20 mouse cellular contexts compared by ENCODE assay signal in the genomic region with DNA sequence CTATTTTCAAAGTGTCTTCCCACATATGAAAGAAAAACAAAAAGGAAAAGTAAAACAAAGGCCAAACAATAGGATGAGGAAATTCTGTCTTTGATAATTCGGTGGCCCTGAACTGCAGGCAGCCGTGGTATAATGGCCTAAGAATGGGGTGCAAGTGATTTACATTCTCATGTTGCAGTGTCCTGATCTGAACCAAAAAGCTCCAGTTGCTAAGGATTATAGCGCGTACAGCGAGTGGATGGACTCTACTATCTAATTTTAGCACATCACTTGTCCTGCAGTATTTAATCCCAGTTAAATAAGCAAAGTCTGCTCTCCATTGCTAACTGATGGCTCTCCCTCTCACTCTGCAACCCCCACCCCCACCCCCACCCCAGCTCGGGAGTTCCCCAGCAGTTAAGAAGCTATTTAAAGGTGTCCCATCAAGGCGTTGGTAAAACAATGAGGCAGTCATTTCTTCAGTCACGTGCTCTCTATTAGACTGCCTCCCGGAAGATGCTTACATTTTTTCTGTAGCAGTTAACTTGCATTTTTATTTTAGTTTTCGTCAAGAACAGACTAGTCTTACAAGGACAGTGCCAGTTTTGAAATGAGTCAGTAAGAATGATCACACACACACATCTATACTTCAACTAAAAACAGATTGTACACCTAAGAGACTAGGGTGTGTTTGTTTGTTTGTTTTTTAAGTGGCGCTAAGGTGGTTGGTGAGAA. TPM values are rescaled to one million over a fixed set of nuclear protein-coding genes. Genes with fewer than 3 reads are reported as not detected.
A peak's percentile ranks its signal among the peaks of the same experiment; 100 is the strongest.
DNase-seq lines count a peak whose midpoint lies in the region; ATAC-seq and TF ChIP-seq lines count a peak whose summit lies in the region.
"Had no signal": no experiment of that assay in that cellular context is flagged by ENCODE, and none has a peak within 500 bp of the region (broad histone marks: within the 10 kb centered on the region; RNA-seq: fewer than 3 reads in every experiment).

No protein-coding gene starts in this region.

- dilution Hi-C loops in CH12.LX (cut with MboI; ENCODE audit: extremely low pct_ligation_motif_present, extremely low pct_unique_long_range_greater_than_20kb, low sequenced_read_pairs): no loop called here

- TF ChIP-seq POLR2A in heart, adult 2 months (IDR thresholded peaks at IDR 0.05; ENCODE audit: insufficient read depth, low read depth, low read length): no peak
- TF ChIP-seq POLR2A in CH12.LX (IDR thresholded peaks at IDR 0.05; ENCODE audit: low read depth, low read length) (peak; percentile 22; the same call in 1 of the 2 replicates), myocyte (IDR thresholded peaks at IDR 0.05; ENCODE audit: insufficient read length, low read depth) (no peak)

- no peaks in the 10 kb centered on the region for H3K27me3 ChIP-seq in heart, embryonic 15.5 days
- no peaks in the 10 kb centered on the region for H3K27me3 ChIP-seq in heart, adult 2 months (ENCODE audit: control insufficient read depth, insufficient read depth, low read length)
- H3K27me3 ChIP-seq in CH12.LX (replicated peaks): no peaks in the 10 kb centered on the region
- H3K27me3 ChIP-seq in myocyte (ENCODE audit: control insufficient read depth, insufficient read depth, insufficient read length): no peaks in the 10 kb centered on the region
- H3K27me3 ChIP-seq: midbrain, embryonic 13.5 days; neural tube, embryonic 15.5 days; Patski had no signal

- TF ChIP-seq RAD21 in CH12.LX (IDR thresholded peaks at IDR 0.05; ENCODE audit: low read depth, low read length): no peak

- peak; percentile 31; the same call in 1 of the 2 replicates for ATAC-seq in heart, embryonic 15.5 days (replicated peaks; ENCODE audit: insufficient number of reproducible peaks, insufficient read depth, low FRiP score, low read depth)
- ATAC-seq: midbrain, embryonic 13.5 days; Patski had no signal

- intact Hi-C loops in heart, adult 2 months (cut with DNase I): no loop called here

- DNase-seq in heart, adult 2 months: no peak
- DNase-seq in CD4-positive helper T cell, adult 2 months (ENCODE audit: low read depth, low spot score): peak; percentile 11
- DNase-seq in CH12.LX (ENCODE audit: extremely low read depth): peak; percentile 82
- DNase-seq in urinary bladder, postnatal 14 days (ENCODE audit: low spot score): no peak
- DNase-seq in embryo, embryonic 11 days: no peak
- no peak for DNase-seq in left cerebral cortex, adult 8-10 months (ENCODE audit: low spot score in 2 of 2)
- DNase-seq: adrenal gland, postnatal 36 days; cerebellum, adult 8-10 months; gastrocnemius, postnatal 14 days; kidney, adult 9 months; lung, embryonic 14.5 days; right cerebral cortex, adult 18-20 months; thymus, adult 18-20 months had no signal

- TF ChIP-seq EP300 in heart, adult 2 months (IDR thresholded peaks at IDR 0.05; ENCODE audit: insufficient read depth, low read depth, low read length): no peak
- TF ChIP-seq EP300 in CH12.LX (IDR thresholded peaks at IDR 0.05; ENCODE audit: low read length): peak; percentile 77

- WGBS in heart, embryonic 15.5 days: 37% methylated on average over 11 of the region's 11 CpGs
- WGBS in heart, adult 2 months: 33% methylated on average over 11 of the region's 11 CpGs

- TF ChIP-seq CTCF in heart, adult 2 months (IDR thresholded peaks at IDR 0.05): no peak
- no peak for TF ChIP-seq CTCF in CH12.LX (conservative IDR thresholded peaks at IDR 0.05 in 1 of 2, IDR thresholded peaks at IDR 0.05 in 1 of 2; ENCODE audit: low read depth in 2 of 2, low read length in 2 of 2)

- no peak overlapping the region for H3K27ac ChIP-seq in heart, embryonic 15.5 days
- H3K27ac ChIP-seq in heart, adult 2 months: no peak overlapping the region
- H3K27ac ChIP-seq in CH12.LX (ENCODE audit: insufficient read depth, low read depth): peak overlapping the region; percentile 66
- H3K27ac ChIP-seq: hindbrain, embryonic 10.5 days; midbrain, embryonic 13.5 days; neural tube, embryonic 15.5 days had no signal

- no peak overlapping the region for H3K4me2 ChIP-seq in heart, embryonic 15.5 days
- H3K4me2 ChIP-seq in CH12.LX (ENCODE audit: insufficient read depth, low read depth, poor library complexity, severe bottlenecking) (peak overlapping the region; percentile 99), myocyte (ENCODE audit: low read depth) (peak overlapping the region; percentile 25)
- H3K4me2 ChIP-seq: liver, embryonic 11.5 days; lung, embryonic 14.5 days; midbrain, embryonic 13.5 days; neural tube, embryonic 15.5 days had no signal

- no peak overlapping the region for H3K9ac ChIP-seq in heart, embryonic 15.5 days
- no peak overlapping the region for H3K9ac ChIP-seq in heart, adult 2 months (ENCODE audit: low read depth, low read length)
- peak overlapping the region; percentile 76 for H3K9ac ChIP-seq in CH12.LX (ENCODE audit: insufficient read depth, low read depth)
- H3K9ac ChIP-seq: lung, embryonic 14.5 days; midbrain, embryonic 13.5 days; neural tube, embryonic 15.5 days had no signal

- H3ac ChIP-seq in myocyte (ENCODE audit: control insufficient read depth, insufficient read length): no peak overlapping the region

- H3K4me1 ChIP-seq in heart, embryonic 15.5 days (replicated peaks): peaks cover 4% of the 10 kb centered on the region
- H3K4me1 ChIP-seq in heart, adult 2 months (ENCODE audit: control insufficient read depth, insufficient read depth, low read length): peaks cover 2% of the 10 kb centered on the region; the same call in 1 of the 2 replicates
- H3K4me1 ChIP-seq in CH12.LX (ENCODE audit: control insufficient read depth in 1 of 2, insufficient read depth in 2 of 2): peaks cover 5 to 54% of the 10 kb centered on the region in 2 experiments

- no peaks in the 10 kb centered on the region for H3K79me2 ChIP-seq in heart, adult 2 months (replicated peaks; ENCODE audit: control insufficient read depth, insufficient read depth, low read length)
- H3K79me2 ChIP-seq in CH12.LX (replicated peaks; ENCODE audit: control insufficient read depth, extremely low read depth, insufficient read depth, poor library complexity, severe bottlenecking) (no peaks in the 10 kb centered on the region), myocyte (ENCODE audit: control insufficient read depth, insufficient read depth) (no peaks in the 10 kb centered on the region)

- H3K36me3 ChIP-seq in heart, embryonic 15.5 days: no peaks in the 10 kb centered on the region
- H3K36me3 ChIP-seq in heart, adult 2 months (ENCODE audit: control insufficient read depth, insufficient read depth, low read length): peaks cover 5% of the 10 kb centered on the region; the same call in 1 of the 2 replicates
- no peaks in the 10 kb centered on the region for H3K36me3 ChIP-seq in CH12.LX (replicated peaks in 1 of 2; ENCODE audit: control insufficient read depth in 1 of 2, insufficient read depth in 1 of 2, low read length in 1 of 2)
- H3K36me3 ChIP-seq in myocyte (ENCODE audit: control insufficient read depth, insufficient read depth): no peaks in the 10 kb centered on the region
- H3K36me3 ChIP-seq: midbrain, embryonic 13.5 days; neural tube, embryonic 15.5 days had no signal

- H3K9me3 ChIP-seq in heart, embryonic 15.5 days (replicated peaks): no peaks in the 10 kb centered on the region
- H3K9me3 ChIP-seq in CH12.LX (replicated peaks; ENCODE audit: low read length): no peaks in the 10 kb centered on the region
- H3K9me3 ChIP-seq: hindbrain, embryonic 10.5 days; midbrain, embryonic 13.5 days; neural tube, embryonic 15.5 days had no signal

- H3K4me3 ChIP-seq in heart, embryonic 15.5 days: no peak overlapping the region
- H3K4me3 ChIP-seq in heart, adult 2 months: no peak overlapping the region
- H3K4me3 ChIP-seq in CH12.LX (replicated peaks in 1 of 3; ENCODE audit: low read depth in 2 of 3, low read length in 2 of 3, poor library complexity in 1 of 3) (peak overlapping the region in 1 of 3 experiments; percentile 22), myocyte (no peak overlapping the region)
- H3K4me3 ChIP-seq: hindbrain, embryonic 10.5 days; midbrain, embryonic 13.5 days; neural tube, embryonic 15.5 days had no signal

- in situ Hi-C loops in CH12.LX (cut with MboI; ENCODE audit: low pct_ligation_motif_present, low pct_unique_long_range_greater_than_20kb, low sequenced_read_pairs): no loop called here

TF ChIP-seq in CH12.LX, 34 proteins besides CTCF, POLR2A, EP300 and RAD21 (continues in another document):
- no peak for TF ChIP-seq ZKSCAN1 (IDR thresholded peaks at IDR 0.05; ENCODE audit: borderline replicate concordance, low read depth, low read length)
- TF ChIP-seq ELF1 (IDR thresholded peaks at IDR 0.05; ENCODE audit: low read depth, low read length): peak; percentile 83
- TF ChIP-seq JUND (conservative IDR thresholded peaks at IDR 0.05; ENCODE audit: low read depth, low read length): peak; percentile 96
- no peak for TF ChIP-seq POLR2AphosphoS2 (IDR thresholded peaks at IDR 0.05; ENCODE audit: low read depth, low read length)
- TF ChIP-seq NELFE (IDR thresholded peaks at IDR 0.05; ENCODE audit: low read depth, low read length): no peak
- TF ChIP-seq TCF12 (IDR thresholded peaks at IDR 0.05; ENCODE audit: low read depth, low read length): peak; percentile 60
- TF ChIP-seq CHD1 (IDR thresholded peaks at IDR 0.05; ENCODE audit: low read depth, low read length): peak; percentile 87; the same call in 1 of the 2 replicates
- TF ChIP-seq MXI1 (IDR thresholded peaks at IDR 0.05; ENCODE audit: low read depth, low read length): no peak

TF ChIP-seq in myocyte, 11 proteins besides CTCF, POLR2A, EP300 and RAD21:
- TF ChIP-seq USF1 (IDR thresholded peaks at IDR 0.05; ENCODE audit: low read depth) (peak; percentile 67), TCF12 (IDR thresholded peaks at IDR 0.05; ENCODE audit: insufficient read depth, poor library complexity, severe bottlenecking) (no peak), MYOD1 (IDR thresholded peaks at IDR 0.05; ENCODE audit: control insufficient read depth in 1 of 3, insufficient read length in 2 of 3, low read depth in 2 of 3) (no peak)

RNA-seq across cellular contexts. Expression of a gene that starts 40.4 kb away (rescaled TPM):
- 7.6 and 9.5 TPM in 2 replicates for polyA plus RNA-seq in heart, embryonic 15.5 days (2015; fragmentation: Nextera tagmentation; extraction: Ambion mirVana)
- total RNA-seq in heart, adult 2 months (2021): 10 to 100 TPM in 1 of 2 experiments, 1 to 10 TPM in 1; 9.5 to 12.9 TPM
- 5.9 and 13.4 TPM in 2 replicates for polyA plus RNA-seq in heart, adult 2 months (2012; rRNA removed)
- total RNA-seq in CH12.LX (2012; rRNA removed) (10.5 and 11.0 TPM in 2 replicates), CH12.LX (2014; rRNA removed) (18.0 and 19.9 TPM in 2 replicates)
- polyA plus RNA-seq in CH12.LX (2012; ENCODE audit: insufficient read length, low read depth) (13.4 and 13.9 TPM in 2 replicates), myocyte (2012; fragmentation: generic; extraction: Trizol) (2.4 TPM)
- 10 to 100 TPM; 28.4 to 37.3 (median 29.3) TPM for total RNA-seq in left cerebral cortex, adult 8-10 months (2022)

Comparison
In these comparisons a context has a peak if more than half of its experiments do, and no peak if none do; other contexts are left out.
1. DNase-seq: peak in CD4-positive helper T cell, adult 2 months (single experiment) and CH12.LX (single experiment); none in heart, adult 2 months (0 of 2), urinary bladder, postnatal 14 days (single experiment), embryo, embryonic 11 days (single experiment) and left cerebral cortex, adult 8-10 months (0 of 2).